In genomic region chr16:28491711-28492110, GRCm38 (mm10) we compare ENCODE assay signal across 11 mouse cellular contexts.
DNase-seq lines count a peak whose midpoint lies in the region; ATAC-seq and TF ChIP-seq lines count a peak whose summit lies in the region.
"Had no signal": no experiment of that assay in that cellular context is flagged by ENCODE, and none has a peak within 500 bp of the region (broad histone marks: within the 10 kb centered on the region; RNA-seq: fewer than 3 reads in every experiment).

No protein-coding gene starts in this region.

- H3K9me3 ChIP-seq in lung, postnatal 0 days (ENCODE audit: low read length), result no peaks in the 10 kb centered on the region
- H3K9me3 ChIP-seq in liver, embryonic 11.5 days (ENCODE audit: control insufficient read depth, low read length), result no peaks in the 10 kb centered on the region
- H3K9me3 ChIP-seq: liver, embryonic 13.5 days had no signal

- H3K4me1 ChIP-seq in lung, postnatal 0 days (ENCODE audit: insufficient read depth, low read depth, low read length), result no peaks in the 10 kb centered on the region
- H3K4me1 ChIP-seq in lung, adult 2 months (ENCODE audit: control insufficient read depth, insufficient read depth, low read length), result no peaks in the 10 kb centered on the region
- no peaks in the 10 kb centered on the region for H3K4me1 ChIP-seq in liver, embryonic 11.5 days (replicated peaks; ENCODE audit: control insufficient read depth, insufficient read depth, low read length)
- H3K4me1 ChIP-seq: liver, embryonic 13.5 days had no signal

- no peak overlapping the region for H3K4me2 ChIP-seq in lung, postnatal 0 days (replicated peaks; ENCODE audit: low read depth, low read length)
- H3K4me2 ChIP-seq in liver, embryonic 11.5 days, result no peak overlapping the region
- H3K4me2 ChIP-seq: liver, embryonic 13.5 days had no signal

- H3K27ac ChIP-seq in lung, postnatal 0 days (ENCODE audit: low read length), result no peak overlapping the region
- no peak overlapping the region for H3K27ac ChIP-seq in liver, embryonic 11.5 days (ENCODE audit: low read depth, low read length)
- H3K27ac ChIP-seq: liver, embryonic 13.5 days had no signal

- no peak for DNase-seq in frontal cortex, postnatal 25 days (ENCODE audit: low spot score in 2 of 2)
- peak; percentile 13 for DNase-seq in lung, postnatal 0 days (ENCODE audit: low spot score)
- DNase-seq in lung, adult 2 months, result no peak
- peak; percentile 19 to 26 for DNase-seq in layer of hippocampus, postnatal 10 days (ENCODE audit: low spot score in 2 of 2)
- DNase-seq in right cerebral cortex, postnatal 10 days (ENCODE audit: low spot score in 2 of 2), result peak; percentile 60 to 63
- no peak for DNase-seq in urinary bladder, postnatal 10 days (ENCODE audit: low spot score)
- DNase-seq in liver, embryonic 11.5 days (ENCODE audit: low spot score), result no peak
- DNase-seq: kidney, adult 8-10 months; liver, embryonic 13.5 days had no signal

- no peak for TF ChIP-seq POLR2A in lung, adult 2 months (IDR thresholded peaks at IDR 0.05; ENCODE audit: borderline replicate concordance, extremely low read depth, low read depth, low read length)

- no peak overlapping the region for H3K4me3 ChIP-seq in lung, postnatal 0 days (ENCODE audit: low read depth, low read length)
- no peak overlapping the region for H3K4me3 ChIP-seq in lung, adult 2 months (replicated peaks; ENCODE audit: extremely low read depth, low read depth, low read length)
- no peak overlapping the region for H3K4me3 ChIP-seq in liver, embryonic 11.5 days (ENCODE audit: low read depth, low read length)
- H3K4me3 ChIP-seq: liver, embryonic 13.5 days had no signal

- no peaks in the 10 kb centered on the region for H3K27me3 ChIP-seq in lung, postnatal 0 days (replicated peaks; ENCODE audit: insufficient read depth, low read length)
- H3K27me3 ChIP-seq in liver, embryonic 11.5 days (replicated peaks; ENCODE audit: control insufficient read depth, insufficient read depth, low read length), result no peaks in the 10 kb centered on the region
- H3K27me3 ChIP-seq: CH12.LX; liver, embryonic 13.5 days had no signal

- H3K36me3 ChIP-seq in lung, postnatal 0 days (ENCODE audit: insufficient read depth, low read length), result no peaks in the 10 kb centered on the region
- no peaks in the 10 kb centered on the region for H3K36me3 ChIP-seq in liver, embryonic 11.5 days (ENCODE audit: control insufficient read depth, insufficient read depth, low read length)
- H3K36me3 ChIP-seq: liver, embryonic 13.5 days had no signal

- WGBS in lung, postnatal 0 days, result 27% methylated on average over 6 of the region's 6 CpGs
- WGBS in lung, adult 2 months, result 29% methylated on average over 6 of the region's 6 CpGs
- 62% methylated on average over 6 of the region's 6 CpGs for WGBS in liver, embryonic 11.5 days

- ATAC-seq in frontal cortex, adult (ENCODE audit: low TSS enrichment), result peak; percentile 82
- no peak for ATAC-seq in lung, postnatal 0 days
- no peak for ATAC-seq in liver, embryonic 11.5 days (replicated peaks; ENCODE audit: low FRiP score)

- H3K9ac ChIP-seq in lung, postnatal 0 days (replicated peaks; ENCODE audit: low read depth), result no peak overlapping the region
- H3K9ac ChIP-seq in liver, embryonic 11.5 days (ENCODE audit: low read depth, low read length), result no peak overlapping the region
- H3K9ac ChIP-seq: liver, embryonic 13.5 days had no signal

- no peak for TF ChIP-seq EP300 in lung, postnatal 0 days (IDR thresholded peaks at IDR 0.05)

- TF ChIP-seq CTCF in lung, postnatal 0 days (IDR thresholded peaks at IDR 0.05), result no peak
- no peak for TF ChIP-seq CTCF in lung, adult 2 months (IDR thresholded peaks at IDR 0.05; ENCODE audit: insufficient read depth, low read length)

Comparison
In these comparisons a context has a peak if more than half of its experiments do, and no peak if none do; other contexts are left out.
1. DNase-seq: peak in lung, postnatal 0 days (single experiment), layer of hippocampus, postnatal 10 days (2 of 2) and right cerebral cortex, postnatal 10 days (2 of 2); none in frontal cortex, postnatal 25 days (0 of 2), lung, adult 2 months (single experiment), urinary bladder, postnatal 10 days (single experiment) and liver, embryonic 11.5 days (single experiment).